Mouse (Mus musculus) central nervous system, embryonic 11.5 days (tissue): ENCODE results near the gene Vmn1r114. TPM values are rescaled to one million over a fixed set of nuclear protein-coding genes. Genes with fewer than 3 reads are reported as not detected.

Source experiments
- polyA plus RNA-seq: library from polyadenylated mRNA; depleted of rRNA; stranded (reverse); fragments of >200 nt; gene quantifications from 2 replicates; pipeline ENCODE4 v1.2.3, GENCODE M21; 2012; rRNA removed

The Vmn1r114 gene
- not detected in 2 replicates for polyA plus RNA-seq

DNA sequence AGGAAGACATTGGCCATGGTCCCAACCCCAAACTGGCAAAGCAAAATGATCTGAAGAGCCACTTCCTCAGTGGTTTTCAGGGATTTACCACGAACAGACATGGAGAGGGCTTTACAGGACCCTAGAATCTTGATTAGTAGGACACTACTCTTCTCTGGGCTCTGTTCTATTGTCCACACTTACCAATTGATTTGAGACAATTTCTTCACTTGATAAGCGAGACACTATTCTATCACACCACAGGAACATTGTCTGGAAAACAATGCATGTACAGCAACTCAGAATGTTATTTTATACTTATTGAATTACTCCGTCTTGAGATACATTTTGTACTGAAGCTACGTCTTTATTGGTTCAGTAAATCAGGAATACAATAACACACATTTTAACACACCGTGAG lies at the start of gene Vmn1r114:
Gene Vmn1r114, minus strand, starts transcription at position 101 of the 400 bp plus-strand sequence.

DNA sequence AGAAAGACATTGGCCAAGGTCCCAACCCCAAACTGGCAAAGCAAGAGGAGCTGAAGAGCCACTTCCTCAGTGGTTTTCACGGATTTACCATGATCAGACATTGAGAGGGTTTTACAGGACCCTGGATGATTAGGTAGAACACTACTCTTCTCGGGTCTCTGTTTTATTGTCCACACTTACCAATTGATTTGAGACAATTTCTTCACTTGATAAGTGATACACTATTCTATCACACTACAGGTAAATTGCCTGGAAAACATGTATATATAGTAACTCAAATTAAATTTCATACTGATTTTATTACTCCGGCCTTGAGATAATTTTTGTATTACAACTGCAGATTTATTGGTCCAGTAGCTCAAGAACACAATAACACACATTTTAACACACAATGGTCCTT lies 32.9 kb upstream of the Vmn1r114 start, which contains the start of gene Vmn1r115:
Gene Vmn1r115, minus strand, starts transcription at position 101 of the 400 bp plus-strand sequence.

DNA sequence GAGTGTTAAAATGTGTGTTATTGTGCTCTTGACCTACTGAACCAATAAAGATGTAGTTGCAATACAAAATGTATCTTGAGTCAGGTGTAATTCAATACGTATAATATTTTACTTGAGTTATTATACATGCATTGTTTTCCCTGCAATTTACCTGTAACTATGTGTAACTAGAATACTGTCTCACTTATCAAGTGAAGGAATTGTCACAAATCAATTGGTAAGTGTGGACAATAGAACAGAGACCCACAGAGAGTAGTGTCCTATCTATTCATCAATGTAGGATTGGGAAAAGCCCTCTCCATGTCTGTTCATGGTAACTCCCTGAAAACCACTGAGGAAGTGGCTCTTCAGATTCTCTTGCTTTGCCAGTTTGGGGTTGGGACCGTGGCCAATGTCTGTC lies 25.0 kb downstream of the Vmn1r114 start, which contains the start of gene Vmn1r113:
Gene Vmn1r113, plus strand, starts transcription at position 301 of the 400 bp plus-strand sequence.

DNA sequence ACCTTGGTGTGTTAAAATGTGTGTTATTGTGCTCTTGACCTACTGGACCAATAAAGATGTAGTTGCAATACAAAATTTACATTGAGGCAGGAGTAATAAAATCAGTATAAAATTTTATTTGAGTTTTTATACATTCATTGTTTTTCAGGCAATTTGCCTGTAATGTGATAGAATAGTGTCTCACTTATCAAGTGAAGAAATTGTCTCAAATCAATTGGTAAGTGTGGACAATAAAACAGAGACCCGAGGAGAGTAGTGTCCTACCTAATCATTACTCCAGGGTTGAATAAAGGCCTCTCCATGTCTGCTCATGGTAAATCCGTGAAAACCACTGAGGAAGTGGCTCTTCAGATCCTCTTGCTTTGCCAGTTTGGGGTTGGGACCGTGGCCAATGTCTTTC lies 41.1 kb downstream of the Vmn1r114 start, which contains the start of gene Vmn1r112:
Gene Vmn1r112, plus strand, starts transcription at position 301 of the 400 bp plus-strand sequence.

Other genes with a start within 250 kb of the Vmn1r114 start
- not detected in 2 replicates for gene Gm4141, start 235.9 kb downstream of the Vmn1r114 start, polyA plus RNA-seq
- not detected in 2 replicates for gene Gm4513, start 213.2 kb downstream of the Vmn1r114 start, polyA plus RNA-seq
- gene Vmn1r107, start 143.3 kb downstream of the Vmn1r114 start, polyA plus RNA-seq = not detected in 2 replicates
- gene Vmn1r111, start 109.0 kb downstream of the Vmn1r114 start, polyA plus RNA-seq = not detected in 2 replicates
- not detected in 2 replicates for gene Gm10668, start 81.6 kb downstream of the Vmn1r114 start, polyA plus RNA-seq
- not detected in 2 replicates for gene Vmn1r112, start 41.0 kb downstream of the Vmn1r114 start, polyA plus RNA-seq
- gene Vmn1r113, start 24.9 kb downstream of the Vmn1r114 start, polyA plus RNA-seq = not detected in 2 replicates
- not detected in 2 replicates for gene Vmn1r115, start 32.8 kb upstream of the Vmn1r114 start, polyA plus RNA-seq
- gene Vmn1r116, start 60.1 kb upstream of the Vmn1r114 start, polyA plus RNA-seq = not detected in 2 replicates
- gene Vmn1r117, start 71.9 kb upstream of the Vmn1r114 start, polyA plus RNA-seq = not detected in 2 replicates
- not detected in 2 replicates for gene Vmn1r118, start 100.2 kb upstream of the Vmn1r114 start, polyA plus RNA-seq
- not detected in 2 replicates for gene Vmn1r119, start 200.3 kb upstream of the Vmn1r114 start, polyA plus RNA-seq
- gene Vmn1r120, start 241.6 kb upstream of the Vmn1r114 start, polyA plus RNA-seq = not detected in 2 replicates